Comparison of ENCODE assay signal across 11 mouse cellular contexts in genomic region chr8:122330446-122331133, GRCm38 (mm10). TPM values are rescaled to one million over a fixed set of nuclear protein-coding genes. Genes with fewer than 3 reads are reported as not detected.
DNase-seq lines count a peak whose midpoint lies in the region; ATAC-seq lines count a peak whose summit lies in the region.
"Had no signal": no experiment of that assay in that cellular context is flagged by ENCODE, and none has a peak within 500 bp of the region (broad histone marks: within the 10 kb centered on the region; RNA-seq: fewer than 3 reads in every experiment).

No protein-coding gene starts in this region.

- DNase-seq in kidney, postnatal 10 days: no peak
- DNase-seq in embryonic facial prominence, embryonic 10.5 days (ENCODE audit: low spot score): no peak
- no peak for DNase-seq in layer of hippocampus, adult 11-12 months (ENCODE audit: low spot score)
- no peak for DNase-seq in frontal cortex, postnatal 36 days (ENCODE audit: low spot score in 2 of 2)

- 70% methylated on average over 12 of the region's 12 CpGs for WGBS in kidney, embryonic 16.5 days
- 77% methylated on average over 12 of the region's 12 CpGs for WGBS in embryonic facial prominence, embryonic 10.5 days
- WGBS in heart, embryonic 16.5 days: 56% methylated on average over 12 of the region's 12 CpGs

- no peak overlapping the region for H3K4me3 ChIP-seq in kidney, embryonic 16.5 days (ENCODE audit: low read length)
- no peak overlapping the region for H3K4me3 ChIP-seq in embryonic facial prominence, embryonic 10.5 days
- H3K4me3 ChIP-seq in heart, embryonic 16.5 days (ENCODE audit: low read length): no peak overlapping the region

- 0 out of 2 replicates have a peak overlapping the region, but pooled peaks have one; percentile 22 for H3K9ac ChIP-seq in kidney, embryonic 16.5 days (replicated peaks; ENCODE audit: low read length)
- H3K9ac ChIP-seq in heart, embryonic 16.5 days (ENCODE audit: low read length): peak overlapping the region; percentile 37

- H3K9me3 ChIP-seq in kidney, embryonic 16.5 days (ENCODE audit: low read length): no peaks in the 10 kb centered on the region
- no peaks in the 10 kb centered on the region for H3K9me3 ChIP-seq in embryonic facial prominence, embryonic 10.5 days
- H3K9me3 ChIP-seq in heart, embryonic 16.5 days (replicated peaks; ENCODE audit: control insufficient read depth, low read length): no peaks in the 10 kb centered on the region

- H3K27ac ChIP-seq in kidney, embryonic 16.5 days (ENCODE audit: low read length): peak overlapping the region; percentile 82
- 0 out of 2 replicates have a peak overlapping the region, but pooled peaks have one; percentile 30 for H3K27ac ChIP-seq in embryonic facial prominence, embryonic 10.5 days (replicated peaks)
- peak overlapping the region; percentile 84 for H3K27ac ChIP-seq in heart, embryonic 16.5 days (ENCODE audit: low read length)

- H3K4me2 ChIP-seq in kidney, embryonic 16.5 days (replicated peaks; ENCODE audit: low read depth, low read length): no peak overlapping the region
- H3K4me2 ChIP-seq in heart, embryonic 16.5 days (ENCODE audit: low read depth, low read length): no peak overlapping the region

- H3K36me3 ChIP-seq in kidney, embryonic 16.5 days (ENCODE audit: insufficient read depth, low read length): 0 out of 2 replicates have a peak, but pooled peaks cover 3% of the 10 kb centered on the region
- peaks cover 27% of the 10 kb centered on the region for H3K36me3 ChIP-seq in embryonic facial prominence, embryonic 10.5 days (replicated peaks)
- H3K36me3 ChIP-seq in heart, embryonic 16.5 days (ENCODE audit: control insufficient read depth, insufficient read depth): peaks cover 16% of the 10 kb centered on the region

- H3K4me1 ChIP-seq in kidney, embryonic 16.5 days (ENCODE audit: insufficient read depth, low read length): peaks cover 32% of the 10 kb centered on the region
- peaks cover 40% of the 10 kb centered on the region for H3K4me1 ChIP-seq in embryonic facial prominence, embryonic 10.5 days
- H3K4me1 ChIP-seq in heart, embryonic 16.5 days (ENCODE audit: control insufficient read depth, insufficient read depth, low read length): peaks cover 36% of the 10 kb centered on the region

- peaks cover 9% of the 10 kb centered on the region for H3K27me3 ChIP-seq in kidney, embryonic 16.5 days (ENCODE audit: insufficient read depth, low read length)
- peaks cover 73% of the 10 kb centered on the region for H3K27me3 ChIP-seq in embryonic facial prominence, embryonic 10.5 days (replicated peaks; ENCODE audit: low read depth, poor library complexity, severe bottlenecking)
- no peaks in the 10 kb centered on the region for H3K27me3 ChIP-seq in heart, embryonic 16.5 days (ENCODE audit: control insufficient read depth, insufficient read depth, low read length)

- no peak for ATAC-seq in kidney, embryonic 16.5 days (ENCODE audit: low FRiP score, low TSS enrichment)
- no peak for ATAC-seq in heart, embryonic 16.5 days (replicated peaks; ENCODE audit: extremely low read depth, insufficient read depth, low FRiP score)
- peak; percentile 36 for ATAC-seq in megakaryocyte-erythroid progenitor cell, adult 5-6 weeks (replicated peaks; ENCODE audit: low FRiP score, low TSS enrichment, poor library complexity, severe bottlenecking)

RNA-seq across cellular contexts. Expression of gene Trhr2, which starts 30.0 kb away (rescaled TPM):
- polyA plus RNA-seq in kidney, embryonic 16.5 days (2015; fragmentation: Nextera tagmentation; extraction: Ambion mirVana): not detected in 2 replicates
- polyA plus RNA-seq in embryonic facial prominence, embryonic 10.5 days (2016; fragmentation: Nextera tagmentation; extraction: Ambion mirVana): not detected in 2 replicates
- polyA plus RNA-seq in heart, embryonic 16.5 days (2015; fragmentation: Nextera tagmentation; extraction: Ambion mirVana): not detected in 2 replicates
- not detected in 2 replicates for total RNA-seq in megakaryocyte-erythroid progenitor cell, adult 5-6 weeks (2014; fragmentation: Nextera tagmentation)
- not detected in 2 replicates for total RNA-seq in megakaryocyte-erythroid progenitor cell, adult 5-6 weeks (2017)
- total RNA-seq: adrenal gland, postnatal 25 days; common myeloid progenitor, adult 5-6 weeks; gastrocnemius, postnatal 10 days; monocyte, adult 5-6 weeks had no signal

RNA-seq across cellular contexts. Expression of gene Zc3h18, which starts 45.8 kb away (rescaled TPM):
- polyA plus RNA-seq in kidney, embryonic 16.5 days (2015; fragmentation: Nextera tagmentation; extraction: Ambion mirVana): 50.1 and 50.6 TPM in 2 replicates
- polyA plus RNA-seq in embryonic facial prominence, embryonic 10.5 days (2016; fragmentation: Nextera tagmentation; extraction: Ambion mirVana): 81.8 and 82.5 TPM in 2 replicates
- 28.2 and 28.7 TPM in 2 replicates for polyA plus RNA-seq in heart, embryonic 16.5 days (2015; fragmentation: Nextera tagmentation; extraction: Ambion mirVana)
- total RNA-seq in megakaryocyte-erythroid progenitor cell, adult 5-6 weeks (2014; fragmentation: Nextera tagmentation): 69.7 and 77.5 TPM in 2 replicates
- 81.4 and 93.2 TPM in 2 replicates for total RNA-seq in megakaryocyte-erythroid progenitor cell, adult 5-6 weeks (2017)

RNA-seq across cellular contexts. Expression of gene Zfpm1, which starts 48.6 kb away (rescaled TPM):
- polyA plus RNA-seq in kidney, embryonic 16.5 days (2015; fragmentation: Nextera tagmentation; extraction: Ambion mirVana): 1.5 and 1.6 TPM in 2 replicates
- 1.5 and 2.0 TPM in 2 replicates for polyA plus RNA-seq in embryonic facial prominence, embryonic 10.5 days (2016; fragmentation: Nextera tagmentation; extraction: Ambion mirVana)
- polyA plus RNA-seq in heart, embryonic 16.5 days (2015; fragmentation: Nextera tagmentation; extraction: Ambion mirVana): 2.9 and 3.1 TPM in 2 replicates
- total RNA-seq in megakaryocyte-erythroid progenitor cell, adult 5-6 weeks (2014; fragmentation: Nextera tagmentation): 188 and 219 TPM in 2 replicates
- total RNA-seq in megakaryocyte-erythroid progenitor cell, adult 5-6 weeks (2017): 43.8 and 102 TPM in 2 replicates

Comparison
In these comparisons a context has a peak if more than half of its experiments do, and no peak if none do; other contexts are left out.
1. H3K27ac ChIP-seq: peak in every context shown above with its lines; median percentile 84 in heart, embryonic 16.5 days; 82 in kidney, embryonic 16.5 days; 30 in embryonic facial prominence, embryonic 10.5 days.